Mouse (Mus musculus): Measurements from ENCODE around the gene Pmvk.

DNA sequence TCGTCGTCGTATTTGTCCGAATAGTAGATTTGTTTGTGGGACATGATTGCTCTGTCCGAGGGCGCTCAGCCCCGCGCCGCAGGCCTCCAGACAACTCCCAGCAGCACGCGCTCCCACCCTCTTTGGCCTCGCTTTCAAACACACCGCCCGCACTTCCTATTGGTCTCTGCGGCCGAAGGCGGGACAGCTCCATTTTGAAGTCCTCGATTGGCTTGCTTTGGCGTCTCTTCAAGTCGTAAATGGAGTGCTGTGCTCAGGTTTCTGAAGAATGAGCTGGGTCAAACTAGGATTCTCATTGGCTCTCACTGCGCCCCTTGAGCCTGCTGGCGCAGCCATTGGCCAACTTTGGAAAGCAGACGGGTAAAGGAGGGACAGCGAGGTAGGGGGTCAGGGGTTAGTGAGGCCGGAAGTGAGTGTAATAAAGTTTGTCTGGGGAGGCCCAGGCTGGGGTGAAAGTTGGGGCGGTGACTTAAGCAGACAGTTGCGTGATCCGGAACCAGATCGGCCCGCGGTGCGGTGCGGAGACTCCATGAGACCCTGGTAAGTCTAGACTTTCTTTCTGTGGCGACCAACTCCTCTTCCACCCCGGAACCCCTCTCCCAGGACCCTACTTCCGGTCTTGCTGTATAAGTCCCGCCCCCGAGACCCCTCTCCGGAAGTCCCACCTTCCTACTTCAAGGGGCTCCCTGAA, 36.0 kb upstream of the Pmvk start, which contains the start of the genes Cks1b and Shc1:
- no peak for TF ChIP-seq CTCF (IDR thresholded peaks at IDR 0.05; ENCODE audit: low read depth)
- no peak for TF ChIP-seq EP300 (optimal IDR thresholded peaks at IDR 0.05)
